Mouse (Mus musculus) cerebellum, adult 11 months (tissue): Measurements from ENCODE around the gene Dhx37.
"Not testable (repeated sequence)": the region's sequence is repeated elsewhere in the genome, so short reads cannot be mapped to it uniquely, and the experiment has no call there.

Experiments used
- DNase-seq: peaks from one replicate; pipeline ENCODE4 v3.0.0; 2022

The Dhx37 gene

DNA sequence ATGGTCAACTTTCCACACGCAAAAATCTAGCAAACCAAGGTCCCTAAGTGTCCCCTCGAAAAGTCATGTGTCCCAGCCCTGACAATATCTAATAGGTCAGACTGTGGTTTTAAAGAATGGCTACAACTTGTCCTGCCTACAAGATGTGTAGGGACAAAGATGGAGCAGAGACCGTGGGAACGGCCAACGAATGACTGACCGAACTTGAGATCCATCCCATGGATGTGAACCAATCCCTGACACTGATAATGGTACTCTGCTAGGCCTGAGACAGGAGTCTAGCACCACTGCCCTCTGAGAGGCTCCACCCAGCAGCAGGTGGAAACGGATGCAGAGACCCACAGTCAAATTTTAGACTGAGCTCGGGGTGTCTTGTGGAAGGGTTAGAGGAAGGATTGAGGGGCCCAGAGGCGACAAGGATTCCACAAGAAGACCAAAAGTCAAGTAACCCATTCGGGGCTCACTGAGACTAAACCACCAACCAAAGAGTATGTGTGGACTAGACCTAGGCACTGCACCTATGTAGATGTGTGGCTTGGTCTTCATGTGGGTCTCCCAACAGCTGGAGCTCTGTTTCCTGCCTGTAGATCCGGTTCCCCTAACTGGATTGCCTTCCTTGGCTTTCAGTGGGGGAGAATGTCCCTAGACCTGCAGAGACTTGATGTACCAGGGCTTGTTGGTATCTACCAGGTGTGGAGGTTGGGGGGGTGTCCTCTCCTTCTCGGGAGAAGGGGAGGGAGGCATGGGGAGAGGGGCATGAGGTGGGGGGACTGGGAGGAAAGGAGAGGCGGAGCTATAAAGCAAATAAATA is 26.7 kb downstream of the Dhx37 start:
- DNase-seq = no peak

DNA sequence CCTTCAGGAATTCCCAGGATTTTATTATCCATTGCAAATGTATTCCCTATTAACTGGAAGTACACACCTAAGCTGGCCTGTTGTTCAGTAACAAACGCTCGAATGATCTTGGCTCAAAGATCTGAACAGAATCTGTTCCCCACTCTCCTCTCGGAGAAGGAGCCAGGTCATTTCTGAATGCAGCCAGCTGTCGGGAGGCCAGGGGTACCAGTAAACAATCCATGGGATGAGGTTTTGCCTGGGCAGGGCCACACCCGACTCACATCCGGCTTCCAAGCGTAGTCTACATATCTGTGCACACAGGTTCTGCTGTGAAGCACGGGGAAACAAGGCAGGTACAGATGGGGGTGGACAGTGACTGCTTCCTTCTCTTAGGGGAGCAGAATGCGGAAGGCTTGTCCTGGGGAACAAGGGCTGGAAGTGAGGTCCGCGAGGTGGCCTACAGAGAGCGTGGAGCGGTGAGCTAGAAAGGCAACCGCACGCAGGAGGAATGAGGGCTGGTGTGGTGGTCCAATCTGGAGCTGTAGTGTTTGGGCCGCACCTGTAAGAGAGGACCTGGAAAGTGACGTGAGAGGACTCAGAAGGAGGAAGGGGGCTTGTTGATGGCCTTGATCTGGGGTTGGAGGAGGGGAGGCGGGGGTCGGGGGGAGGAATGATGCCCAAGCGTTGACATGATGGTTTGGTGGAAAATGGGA is 27.5 kb downstream of the Dhx37 start:
- DNase-seq = peak; percentile 60

DNA sequence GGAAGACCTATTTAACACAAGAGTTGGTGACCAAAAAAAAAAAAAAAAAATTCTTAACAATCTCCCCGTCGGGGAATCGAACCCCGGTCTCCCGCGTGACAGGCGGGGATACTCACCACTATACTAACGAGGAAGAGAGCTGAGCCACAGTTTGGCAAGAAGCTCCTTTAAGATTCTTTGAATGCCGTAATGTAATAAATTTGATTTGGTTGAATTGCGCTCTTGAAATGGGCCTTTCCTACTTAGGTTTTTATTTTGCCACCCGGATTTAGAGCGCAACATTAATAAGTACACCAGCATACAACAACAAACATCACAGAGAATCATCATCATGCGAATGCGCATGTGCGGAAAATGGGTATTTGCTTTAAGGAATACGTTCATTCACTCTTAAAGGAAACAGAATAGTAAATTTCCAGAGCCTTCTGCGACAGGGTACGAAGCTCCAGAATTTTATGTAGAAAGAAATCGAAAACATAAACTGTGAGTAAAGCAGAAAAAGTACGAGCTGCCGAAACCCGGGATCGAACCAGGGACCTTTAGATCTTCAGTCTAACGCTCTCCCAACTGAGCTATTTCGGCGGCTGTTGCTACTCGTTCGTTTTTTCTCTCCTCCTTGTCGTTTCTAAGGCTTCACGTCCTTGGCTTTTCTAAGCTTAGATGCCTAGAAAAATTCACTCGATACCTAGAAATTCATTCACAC is 28.2 kb downstream of the Dhx37 start:
- peak; percentile 83 for DNase-seq

DNA sequence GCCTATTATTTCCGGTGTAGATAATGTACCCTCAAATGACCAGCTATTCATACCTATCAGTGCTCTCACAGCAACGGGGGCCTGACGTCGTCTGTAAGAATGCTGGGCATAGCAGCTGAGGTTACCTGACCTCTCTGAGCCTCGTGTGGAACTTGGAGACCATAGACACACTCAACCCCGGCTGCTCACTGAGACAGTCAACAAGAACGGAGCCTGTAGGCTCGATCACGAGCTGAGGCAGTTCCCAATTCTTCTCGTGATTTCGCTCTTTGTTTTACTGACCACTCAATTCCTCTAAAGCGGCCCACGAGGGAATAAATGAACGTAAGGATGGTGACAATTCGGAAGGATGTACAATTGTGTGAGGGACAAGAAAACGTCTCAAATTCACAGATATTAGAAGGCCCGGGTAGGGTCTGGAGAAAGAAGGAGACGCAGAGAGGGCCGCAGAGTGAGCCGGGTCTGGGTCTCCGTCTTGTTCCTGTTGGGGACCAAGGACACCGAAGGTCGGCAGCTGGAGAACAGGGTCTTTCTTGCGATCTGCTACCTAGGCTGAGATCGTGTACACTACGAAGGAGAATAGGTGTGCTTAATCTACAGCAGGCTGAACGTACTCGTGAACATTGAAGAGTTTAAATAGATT is 28.9 kb downstream of the Dhx37 start:
- no peak for DNase-seq

DNA sequence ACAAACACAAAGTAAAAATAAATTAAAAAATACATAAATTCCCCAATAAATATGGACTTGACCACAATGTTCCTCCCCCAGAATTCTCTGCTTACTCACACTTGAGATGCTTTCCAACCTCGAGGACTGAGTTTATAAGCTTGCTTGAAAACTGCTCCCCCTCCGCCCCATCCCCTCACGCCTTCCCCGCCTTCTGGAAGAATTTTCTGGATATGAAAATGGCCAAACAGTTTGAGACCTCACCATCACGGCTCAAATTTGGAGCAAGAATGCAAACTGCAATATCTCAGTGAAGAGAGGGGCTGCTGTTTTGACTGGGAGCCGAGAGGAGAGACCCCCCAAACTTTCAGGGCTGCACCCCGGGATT is 29.4 kb downstream of the Dhx37 start:
- DNase-seq = no peak

DNA sequence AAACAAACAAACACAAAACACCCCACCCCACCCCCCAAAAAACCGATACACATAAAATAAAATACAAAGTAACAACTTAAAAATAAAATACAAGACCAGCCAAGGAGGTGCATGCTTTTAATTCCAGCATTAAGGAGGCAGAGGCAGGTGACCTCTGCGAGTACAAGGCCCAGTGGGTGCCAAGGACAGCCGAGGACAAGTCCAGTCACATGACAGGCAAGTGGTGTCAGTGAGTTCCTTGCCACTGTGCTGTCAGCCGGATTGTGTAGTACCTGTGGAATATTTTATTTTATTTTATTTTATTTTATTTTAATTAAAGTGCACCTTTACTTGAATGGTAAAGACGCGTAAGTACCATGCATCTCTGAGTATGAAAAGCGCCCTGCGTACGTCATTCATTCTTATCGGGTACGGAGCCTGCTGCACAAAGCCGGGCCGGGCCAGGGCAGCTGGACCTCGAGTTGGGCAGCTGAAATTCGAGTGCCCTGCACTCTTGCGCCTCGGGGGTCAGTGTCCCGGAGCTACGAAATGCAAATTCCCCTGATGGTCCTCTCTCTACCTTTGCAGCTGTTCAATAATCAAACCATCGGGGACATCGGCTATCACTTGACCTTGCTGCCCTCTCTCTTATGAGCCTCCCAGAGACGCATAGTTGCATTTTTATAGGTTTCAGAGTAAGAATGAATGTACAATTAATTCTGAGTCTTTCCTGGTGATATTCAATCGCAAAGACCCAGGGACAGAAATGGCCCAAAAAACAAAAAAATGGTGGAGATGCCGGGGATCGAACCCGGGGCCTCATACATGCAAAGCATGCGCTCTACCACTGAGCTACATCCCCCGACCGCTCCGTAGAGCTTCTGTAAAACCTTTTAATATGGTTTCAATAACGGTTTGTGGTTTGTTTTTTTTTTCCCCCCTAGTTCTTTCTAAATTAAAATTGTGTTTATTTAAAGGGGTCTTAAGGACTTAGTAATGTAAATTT is 30.1 kb downstream of the Dhx37 start:
- DNase-seq = peak; percentile 57

DNA sequence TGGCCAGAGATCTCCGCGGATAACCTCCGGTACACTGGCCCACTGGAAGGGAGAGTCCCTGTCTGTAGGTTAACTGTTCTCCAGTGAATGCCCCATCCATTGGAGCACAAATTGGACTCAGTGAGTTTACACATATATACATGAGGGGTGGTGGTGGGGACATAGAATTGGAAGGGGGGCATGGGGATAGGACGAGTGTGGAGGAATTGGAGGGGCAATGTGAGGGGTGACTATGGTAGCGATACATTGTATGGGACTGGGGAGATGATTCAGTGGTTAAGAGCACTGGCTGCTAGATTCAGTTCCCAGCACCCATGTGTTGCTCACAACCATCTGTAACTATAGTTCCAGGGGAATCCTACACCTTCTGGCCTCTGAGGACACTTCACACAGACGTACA is 30.9 kb downstream of the Dhx37 start:
- no peak for DNase-seq

DNA sequence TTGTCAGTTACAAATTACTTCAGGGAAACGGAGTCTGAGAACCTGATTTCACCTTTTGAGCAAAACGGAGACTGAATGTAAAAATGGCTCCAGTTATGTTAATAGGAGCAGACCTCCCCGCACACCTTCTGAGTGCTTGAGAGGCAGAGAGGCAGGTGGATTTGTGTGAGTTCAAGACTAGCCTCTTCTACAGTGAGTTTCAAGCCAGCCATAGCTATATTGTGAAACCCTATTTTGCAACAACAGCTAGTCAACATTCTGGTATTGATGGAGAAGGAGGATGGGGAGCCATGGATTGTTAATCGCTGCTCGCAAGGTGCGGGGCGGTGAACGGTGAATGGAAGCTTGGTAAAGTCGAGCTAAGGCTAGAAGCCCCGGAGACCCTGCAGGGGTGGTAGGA is 31.4 kb downstream of the Dhx37 start:
- no peak for DNase-seq

DNA sequence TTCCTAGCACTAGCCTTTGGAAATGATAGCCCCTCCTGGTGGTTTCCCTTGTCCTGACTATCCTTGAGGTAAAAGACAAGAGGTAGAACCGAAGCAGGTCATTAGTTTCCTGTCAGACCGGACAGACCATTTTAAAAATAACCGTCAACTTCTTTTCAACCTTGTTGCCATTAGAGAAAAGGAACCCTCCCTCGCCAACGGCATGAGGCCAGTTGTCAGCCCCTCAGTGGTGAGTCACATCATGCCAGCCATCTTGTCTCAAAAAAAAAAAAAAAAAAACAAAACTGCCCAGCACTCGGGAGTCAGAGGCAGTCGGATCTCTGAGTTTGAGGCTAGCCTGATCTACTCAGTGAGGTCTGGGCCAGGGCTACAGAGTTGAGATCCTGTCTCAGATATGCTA is 33.0 kb downstream of the Dhx37 start:
- no peak for DNase-seq

DNA sequence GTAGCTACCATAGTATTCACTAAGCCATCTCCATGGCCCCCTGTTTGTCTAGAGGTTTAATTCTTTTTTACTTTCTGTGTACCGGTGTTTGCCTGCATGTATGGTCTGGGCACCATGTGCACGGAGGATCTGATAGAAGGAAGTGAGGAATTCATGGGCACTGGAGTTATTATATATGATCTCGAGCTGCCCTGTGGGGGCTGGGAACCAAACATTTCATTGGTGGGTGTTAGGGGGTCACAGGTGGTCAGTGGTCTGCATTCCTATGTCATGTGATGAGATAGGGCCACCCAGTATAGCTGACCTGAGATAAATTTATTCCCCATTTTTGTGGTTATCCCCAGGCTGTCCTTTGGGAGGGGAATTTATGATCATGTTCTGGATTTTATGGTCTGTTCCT is 38.9 kb downstream of the Dhx37 start:
- no peak for DNase-seq

DNA sequence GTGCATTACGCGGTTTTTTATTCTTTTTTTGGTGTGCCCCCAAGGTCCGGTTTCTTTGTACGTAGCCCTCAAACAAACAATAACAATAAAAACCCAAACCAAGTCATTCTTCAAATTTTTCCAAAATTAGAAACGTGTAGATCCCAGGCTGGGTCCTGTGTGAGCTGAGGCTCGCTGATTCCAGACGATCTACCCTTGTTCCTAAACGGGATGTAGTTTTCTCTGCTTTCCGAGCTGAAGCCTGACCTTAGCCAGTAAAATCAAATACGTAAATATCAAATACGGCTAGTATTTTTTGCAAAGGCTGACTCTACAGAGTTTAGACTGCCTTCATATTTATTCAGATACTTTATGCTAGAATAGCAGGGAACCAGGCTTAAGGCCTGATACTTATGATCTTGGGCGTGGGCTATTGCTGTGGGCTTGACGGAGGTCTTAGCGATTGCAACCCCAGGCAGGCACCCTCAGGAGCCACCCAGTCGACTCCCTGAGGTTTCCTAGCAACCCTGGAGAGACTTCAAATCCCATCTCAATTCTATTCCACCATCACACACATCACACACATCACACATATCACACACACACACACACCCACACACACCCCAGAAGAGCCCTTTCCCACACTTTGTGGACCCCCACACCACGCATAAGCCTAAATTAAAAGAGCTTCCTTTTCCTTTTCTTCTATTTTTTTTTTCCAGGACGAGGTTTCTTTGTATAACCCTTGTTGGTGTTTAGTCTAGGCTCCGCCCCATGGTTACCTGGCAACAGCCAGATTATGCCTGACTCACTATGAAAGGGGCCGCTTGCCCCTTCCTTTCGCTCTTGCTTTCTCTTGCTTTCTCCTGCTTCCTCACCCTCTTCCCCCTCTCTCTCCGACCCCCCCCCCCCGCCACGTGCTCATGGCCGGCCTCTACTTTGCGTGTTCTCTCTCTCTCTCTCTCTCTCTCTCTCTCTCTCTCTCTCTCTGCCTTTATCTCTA is 40.0 kb downstream of the Dhx37 start:
- DNase-seq = no peak

DNA sequence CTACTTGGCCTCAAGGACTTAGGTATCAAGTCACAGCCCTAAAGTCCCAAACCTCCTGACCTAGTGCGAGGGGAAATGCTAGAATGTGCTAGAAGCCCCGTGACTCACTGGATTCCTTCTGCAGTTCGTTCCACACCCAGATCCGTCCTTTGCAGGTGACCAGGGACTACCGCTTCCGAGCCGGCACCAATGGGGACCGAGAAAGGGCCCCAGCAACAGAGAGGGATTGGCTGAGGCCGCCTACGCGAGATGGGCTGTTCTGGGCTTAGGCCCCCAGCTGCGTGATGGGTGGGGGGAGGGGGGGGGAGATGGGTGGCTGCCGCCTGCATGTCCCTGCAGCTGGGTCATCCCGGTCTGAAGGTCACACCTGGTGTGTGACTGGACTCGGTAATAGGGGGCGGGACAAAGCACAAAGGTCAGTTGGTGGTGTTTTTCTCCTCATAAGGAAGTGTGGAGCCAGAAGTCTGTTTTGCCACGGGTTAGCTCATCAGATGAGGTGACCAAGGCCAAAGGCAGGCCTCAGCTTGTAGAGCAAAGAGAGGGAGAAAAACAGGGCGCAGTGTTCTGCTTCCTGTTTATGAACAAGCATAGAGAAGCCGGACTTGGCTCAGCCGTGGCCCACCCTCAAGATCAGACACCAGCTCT is 40.8 kb downstream of the Dhx37 start:
- peak; percentile 92 for DNase-seq

DNA sequence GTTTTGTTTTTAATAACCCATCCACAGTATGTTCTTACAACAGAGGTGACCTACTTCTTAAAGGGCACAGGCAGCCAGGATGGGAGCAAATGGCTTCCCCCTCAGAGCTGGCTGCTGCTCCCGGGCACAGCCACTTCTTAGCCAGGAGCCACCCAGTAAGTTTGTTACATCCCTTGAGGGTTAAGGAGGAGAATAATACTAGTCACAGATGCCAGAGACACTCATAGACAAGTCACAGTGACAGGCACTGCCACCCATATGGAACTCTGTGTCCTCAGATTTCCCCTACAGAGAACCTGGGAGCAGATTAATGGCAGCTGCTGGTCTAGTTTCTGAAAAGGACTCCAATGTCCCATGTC is 41.3 kb downstream of the Dhx37 start:
- DNase-seq = no peak

DNA sequence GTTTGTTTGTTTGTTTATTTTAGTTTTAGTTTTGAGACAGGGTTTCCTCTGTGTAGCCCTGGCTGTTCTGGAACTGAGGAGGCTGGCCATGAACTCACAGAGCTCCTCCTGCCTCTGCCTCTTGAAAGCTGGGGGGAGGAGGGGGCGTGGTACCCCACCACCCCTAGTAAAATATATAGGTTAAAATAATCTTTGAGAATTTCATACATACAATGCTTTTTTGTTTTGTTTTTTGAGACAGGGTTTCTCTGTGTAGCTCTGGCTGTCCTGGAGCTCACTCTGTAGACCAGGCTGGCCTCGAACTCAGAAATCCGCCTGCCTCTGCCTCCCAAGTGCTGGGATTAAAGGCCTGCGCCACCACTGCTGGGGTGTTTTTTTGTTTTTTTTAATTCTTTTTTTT is 41.7 kb downstream of the Dhx37 start:
- DNase-seq = not testable (repeated sequence)

DNA sequence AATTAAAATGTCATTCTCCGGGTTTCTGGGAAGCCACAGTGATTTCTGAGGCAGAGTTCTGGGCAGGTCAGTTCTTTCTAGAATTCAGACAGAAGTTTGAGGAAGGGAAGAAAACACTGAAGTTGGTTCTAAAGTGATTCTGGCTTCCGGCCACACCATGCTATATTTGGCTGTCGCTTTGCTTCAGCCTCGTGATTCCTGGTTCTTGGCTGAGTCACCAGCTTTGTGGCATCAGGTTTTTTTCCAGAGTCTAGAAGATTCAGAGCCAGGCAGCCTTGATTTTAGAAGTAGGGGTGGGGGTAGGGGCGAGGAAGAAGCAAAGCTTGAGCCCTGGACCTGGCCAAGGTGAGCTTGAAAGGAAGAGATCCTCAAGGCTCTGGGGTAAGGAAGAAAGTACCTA is 42.3 kb downstream of the Dhx37 start:
- peak; percentile 59 for DNase-seq

DNA sequence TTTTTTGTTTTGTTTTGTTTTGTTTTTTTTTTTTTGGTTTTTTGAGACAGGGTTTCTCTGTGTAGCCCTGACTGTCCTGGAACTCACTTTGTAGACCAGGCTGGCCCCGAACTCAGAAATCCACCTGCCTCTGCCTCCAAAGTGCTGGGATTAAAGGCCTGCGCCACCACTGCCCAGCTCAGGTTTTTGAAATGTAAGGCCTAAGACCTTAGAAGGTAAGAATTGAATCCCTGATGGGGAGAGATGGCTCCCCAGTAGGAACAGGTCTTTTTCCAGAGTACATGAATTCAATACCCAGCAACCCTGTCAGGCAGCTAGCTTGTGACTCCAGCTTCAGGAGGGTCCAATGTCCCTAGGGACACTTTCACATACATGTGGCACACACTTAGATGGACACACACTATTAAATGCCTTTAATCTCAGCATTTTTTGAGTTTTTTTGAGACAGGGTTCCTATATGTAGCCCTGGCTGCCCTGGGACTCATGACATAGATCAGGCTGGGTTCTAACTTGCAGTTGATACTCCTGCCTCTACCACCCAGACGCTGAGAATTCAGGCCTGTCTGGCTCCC is 42.9 kb downstream of the Dhx37 start:
- DNase-seq = no peak

DNA sequence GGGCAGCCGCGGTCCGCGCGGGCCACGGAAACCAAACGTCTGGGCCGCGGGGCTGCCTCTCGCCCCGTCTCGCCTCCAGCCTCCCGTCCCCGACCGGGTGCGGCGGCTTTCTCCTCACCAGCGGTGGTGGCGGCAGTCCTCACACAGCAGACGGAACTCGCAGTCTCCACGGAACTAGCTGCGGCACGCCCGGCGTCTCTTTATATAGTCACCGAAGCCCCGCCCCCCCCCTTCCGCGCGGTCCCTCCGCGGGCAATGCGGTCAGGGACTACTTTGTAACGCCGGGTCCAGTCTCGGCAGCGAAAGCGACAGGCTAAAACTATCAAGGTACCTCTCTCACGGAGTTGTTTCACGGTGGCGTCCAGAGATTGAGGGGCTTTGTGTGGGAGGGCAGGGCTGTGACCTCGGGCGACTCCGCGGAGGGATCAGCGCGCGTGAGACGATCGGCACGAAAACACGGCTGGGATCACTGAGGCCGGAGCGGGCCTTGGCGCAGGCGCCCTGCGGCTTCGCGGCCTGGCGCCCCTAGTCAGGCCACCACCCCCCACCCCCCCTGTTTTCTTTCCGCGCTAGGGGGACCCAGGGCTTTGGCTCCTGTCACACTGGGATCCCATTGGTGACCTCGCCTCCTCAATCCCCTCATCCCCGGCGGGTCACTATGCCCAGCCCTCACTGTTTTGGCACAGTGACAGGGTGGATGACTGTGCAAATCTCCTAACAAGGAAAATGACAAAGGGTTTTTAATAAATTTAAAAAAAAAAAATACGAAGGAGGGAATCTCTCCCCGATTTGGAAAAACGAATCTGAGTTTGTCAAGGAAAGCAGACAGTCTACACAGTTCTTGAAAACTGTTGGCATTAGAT is 44.1 kb downstream of the Dhx37 start, which contains the start of gene Ubc:
Ubc (minus strand) TSS at position 624 of the 863 bp plus-strand sequence.
- DNase-seq = peak; percentile 83

DNA sequence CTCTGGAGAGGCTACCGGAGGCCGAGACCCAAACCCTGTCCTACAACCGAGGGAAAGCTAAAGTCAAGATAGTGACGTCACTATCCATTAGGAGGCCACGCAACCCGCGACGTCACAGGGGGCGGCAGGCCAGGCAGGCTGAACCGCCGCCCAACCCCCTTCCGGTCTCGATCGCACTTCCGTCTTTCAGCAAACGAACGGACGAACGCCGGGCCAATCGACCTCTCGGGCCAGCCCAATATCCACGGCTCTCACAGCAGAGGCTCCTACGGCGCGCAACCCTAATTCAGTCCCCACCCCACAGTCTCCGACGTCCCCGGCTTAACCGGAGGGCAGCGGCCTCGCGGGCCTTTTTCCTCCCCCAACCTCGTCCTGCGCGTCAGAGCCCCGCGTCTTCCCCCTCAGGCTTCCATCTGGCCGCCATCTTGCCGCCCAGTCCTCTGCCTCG is 44.8 kb downstream of the Dhx37 start, which contains the start of gene Gm10382:
Gm10382 (plus strand) TSS at position 192 of the 448 bp plus-strand sequence.
- peak; percentile 78 for DNase-seq
